Mouse (Mus musculus): ENCODE measurements around the gene Cntnap3.

Cntnap3 gene

GRCm38 (mm10) chr13:64903585-64904208, at the start of gene Cntnap3:
Cntnap3 (minus strand) TSS chr13:64903955.
- no peak for DNase-seq (ENCODE audit: low read depth, low spot score)

- DNase-seq (ENCODE audit: low read depth, low spot score): no peak
These were observed 13.4 kb upstream of the Cntnap3 start, which contains the start of gene Spata31 for GRCm38 (mm10) chr13:64917191-64917590. Spata31 (plus strand) TSS chr13:64917406.

- DNase-seq (ENCODE audit: low read depth, low spot score): no peak
These were observed 623 bp downstream of the Cntnap3 start for GRCm38 (mm10) chr13:64903132-64903531.

GRCm38 (mm10) chr13:64865397-64865796, 38.4 kb downstream of the Cntnap3 start:
- no peak for DNase-seq (ENCODE audit: low read depth, low spot score)

- DNase-seq (ENCODE audit: low read depth, low spot score): peak; percentile 3
These were observed 78.9 kb downstream of the Cntnap3 start for GRCm38 (mm10) chr13:64824856-64825255.

GRCm38 (mm10) chr13:64745383-64745782, 158.4 kb downstream of the Cntnap3 start:
- DNase-seq (ENCODE audit: low read depth, low spot score): no peak

- no peak for DNase-seq (ENCODE audit: low read depth, low spot score)
These were observed 171.5 kb downstream of the Cntnap3 start for GRCm38 (mm10) chr13:64732244-64732643.

GRCm38 (mm10) chr13:64716791-64717190, 187.0 kb downstream of the Cntnap3 start:
- no peak for DNase-seq (ENCODE audit: low read depth, low spot score)

GRCm38 (mm10) chr13:64692463-64692862, 211.3 kb downstream of the Cntnap3 start:
- no peak for DNase-seq (ENCODE audit: low read depth, low spot score)
